Mouse (Mus musculus) limb, embryonic 13.5 days (tissue): ENCODE data around the gene AU040320. TPM values are rescaled to one million over a fixed set of nuclear protein-coding genes. Genes with fewer than 3 reads are reported as not detected.

Source experiments
- ATAC-seq: fragments of 200-750 bp; cut with Nextera tagmentation; 2 replicates; pipeline ENCODE4 v1.8.0; 2017; ENCODE audit warnings: low read depth, moderate number of reproducible peaks, moderate TSS enrichment; ENCODE audit not compliant: low FRiP score
- H3K27ac ChIP-seq: fragments of 300-500 bp; sonication (generic); 2 replicates; pipeline ENCODE4 v1.5.1; 2015; ENCODE audit warnings: inconsistent platforms, mild to moderate bottlenecking, moderate library complexity
- H3K27me3 ChIP-seq: fragments of 300-500 bp; sonication (generic); 2 replicates; pipeline ENCODE4 v1.6.1; 2015; ENCODE audit warnings: mild to moderate bottlenecking, inconsistent platforms
- H3K36me3 ChIP-seq: fragments of 300-500 bp; sonication (generic); 2 replicates; pipeline ENCODE4 v1.6.1; 2015; ENCODE audit warnings: inconsistent platforms, mild to moderate bottlenecking, moderate library complexity
- H3K4me1 ChIP-seq: fragments of 300-500 bp; sonication (generic); 2 replicates; pipeline ENCODE4 v1.6.1; 2015; ENCODE audit warnings: inconsistent platforms
- H3K4me2 ChIP-seq: fragments of 300-500 bp; sonication (generic); replicated peaks from 2 replicates; pipeline ENCODE4 v1.6.1; 2015; ENCODE audit warnings: inconsistent platforms, mild to moderate bottlenecking, moderate library complexity
- H3K4me3 ChIP-seq: fragments of 300-500 bp; sonication (generic); 2 replicates; pipeline ENCODE4 v1.5.1; 2015; ENCODE audit warnings: moderate library complexity, mild to moderate bottlenecking, inconsistent platforms
- H3K9ac ChIP-seq: fragments of 300-500 bp; sonication (generic); 2 replicates; pipeline ENCODE4 v1.6.1; 2015; ENCODE audit warnings: mild to moderate bottlenecking, inconsistent platforms
- H3K9me3 ChIP-seq: fragments of 300-500 bp; sonication (generic); 2 replicates; pipeline ENCODE4 v1.6.1; 2016; ENCODE audit warnings: inconsistent platforms
- WGBS: fragments of 180-500 bp; shearing (Covaris S2); methylation state at CpG from one replicate; pipeline ENCODE4 v1.1.7; 2015; 5-methylcytosine and 5-hydroxymethylcytosine counted together
- polyA plus RNA-seq: library from polyadenylated mRNA; unstranded; fragments of >200 nt; fragmentation: Nextera tagmentation; extraction: Ambion mirVana; gene quantifications from 2 replicates; pipeline ENCODE4 v1.2.1, GENCODE M21; 2015

Gene AU040320
- polyA plus RNA-seq, 1 experiment from 2014 or later: 17.6 TPM

DNA sequence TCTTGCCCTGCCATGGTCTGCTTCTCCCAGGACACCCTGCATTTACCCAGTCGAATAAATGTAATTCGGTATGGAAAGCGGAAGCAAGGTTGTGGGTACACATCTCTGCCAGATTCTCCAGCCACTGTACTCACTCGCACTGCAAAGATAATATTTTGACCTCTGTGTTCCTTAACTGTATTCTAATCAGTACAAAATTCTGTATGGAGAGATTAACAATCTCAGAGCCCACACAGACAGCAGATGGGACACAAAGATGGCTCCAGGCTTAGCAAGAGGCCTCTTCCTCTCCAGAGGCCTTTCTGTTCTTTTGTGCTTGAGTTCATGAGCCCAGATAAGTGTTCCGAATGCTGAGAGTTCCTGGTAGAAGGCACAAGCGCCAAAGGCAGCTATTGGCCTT, 20.5 kb downstream of the AU040320 start:
- no peak overlapping the region for H3K4me2 ChIP-seq
- H3K4me1 ChIP-seq: peaks cover 23% of the 10 kb centered on the region
- H3K36me3 ChIP-seq: peaks cover 8% of the 10 kb centered on the region
- H3K9ac ChIP-seq: no peak overlapping the region
- 95% methylated on average over 6 of the region's 6 CpGs for WGBS
- no peak overlapping the region for H3K27ac ChIP-seq
- ATAC-seq: no peak
- H3K27me3 ChIP-seq: no peaks in the 10 kb centered on the region
- no peaks in the 10 kb centered on the region for H3K9me3 ChIP-seq
- H3K4me3 ChIP-seq: no peak overlapping the region

DNA sequence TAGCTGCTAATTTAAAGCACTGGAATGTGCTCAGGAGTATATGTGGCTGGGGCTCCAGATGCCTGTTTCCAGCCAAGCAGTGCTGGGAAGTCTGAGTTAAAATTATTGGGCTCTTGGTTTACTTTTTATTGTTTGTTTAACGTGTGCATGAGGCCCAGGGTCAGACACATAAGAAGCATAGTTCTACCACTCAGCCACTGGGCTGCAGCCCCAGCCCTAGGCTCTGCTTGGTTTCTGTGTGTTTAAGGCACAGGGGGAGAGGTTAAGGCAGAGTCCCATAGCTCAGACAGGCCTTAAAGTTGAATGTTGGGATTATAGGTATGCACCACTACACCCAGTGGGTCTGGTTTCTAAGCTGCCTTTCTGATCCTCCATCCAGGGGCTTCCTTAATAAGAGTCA, 21.8 kb downstream of the AU040320 start:
- no peak overlapping the region for H3K27ac ChIP-seq
- H3K9ac ChIP-seq: no peak overlapping the region
- no peak overlapping the region for H3K4me2 ChIP-seq
- no peak for ATAC-seq
- H3K9me3 ChIP-seq: no peaks in the 10 kb centered on the region
- H3K27me3 ChIP-seq: no peaks in the 10 kb centered on the region
- peaks cover 4% of the 10 kb centered on the region; the same call in 1 of the 2 replicates for H3K36me3 ChIP-seq
- no peak overlapping the region for H3K4me3 ChIP-seq
- 27% methylated on average over 1 of the region's 1 CpGs for WGBS
- H3K4me1 ChIP-seq: peaks cover 35% of the 10 kb centered on the region

DNA sequence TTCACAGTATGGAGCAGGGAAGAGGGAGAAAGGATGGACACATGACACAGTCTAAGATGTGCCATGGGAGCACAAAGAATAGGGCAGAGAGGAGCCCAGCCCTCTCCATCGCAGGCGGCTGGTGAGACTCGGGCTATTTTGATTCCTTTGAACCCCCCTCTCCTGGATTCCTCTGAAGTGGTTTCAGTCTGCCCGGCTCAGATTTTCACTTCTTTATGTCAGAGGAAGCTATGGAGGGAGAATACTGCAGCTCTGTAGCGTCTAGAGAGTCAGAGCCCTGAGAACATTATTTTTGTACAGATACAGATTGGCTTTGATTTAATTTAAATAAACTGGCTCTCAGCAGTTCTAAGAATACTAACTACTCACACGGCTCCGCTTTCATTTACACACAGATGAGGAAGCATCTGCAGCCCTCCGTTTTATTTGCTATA, 25.8 kb downstream of the AU040320 start:
- Histone ChIP-seq H3K27ac (no peak overlapping the region), H3K36me3 (no peaks in the 10 kb centered on the region), H3K4me3 (no peak overlapping the region), H3K4me1 (peaks cover 72% of the 10 kb centered on the region), H3K9me3 (no peaks in the 10 kb centered on the region), H3K9ac (no peak overlapping the region), H3K27me3 (no peaks in the 10 kb centered on the region), H3K4me2 (no peak overlapping the region)
- 36% methylated on average over 8 of the region's 8 CpGs for WGBS
- no peak for ATAC-seq

DNA sequence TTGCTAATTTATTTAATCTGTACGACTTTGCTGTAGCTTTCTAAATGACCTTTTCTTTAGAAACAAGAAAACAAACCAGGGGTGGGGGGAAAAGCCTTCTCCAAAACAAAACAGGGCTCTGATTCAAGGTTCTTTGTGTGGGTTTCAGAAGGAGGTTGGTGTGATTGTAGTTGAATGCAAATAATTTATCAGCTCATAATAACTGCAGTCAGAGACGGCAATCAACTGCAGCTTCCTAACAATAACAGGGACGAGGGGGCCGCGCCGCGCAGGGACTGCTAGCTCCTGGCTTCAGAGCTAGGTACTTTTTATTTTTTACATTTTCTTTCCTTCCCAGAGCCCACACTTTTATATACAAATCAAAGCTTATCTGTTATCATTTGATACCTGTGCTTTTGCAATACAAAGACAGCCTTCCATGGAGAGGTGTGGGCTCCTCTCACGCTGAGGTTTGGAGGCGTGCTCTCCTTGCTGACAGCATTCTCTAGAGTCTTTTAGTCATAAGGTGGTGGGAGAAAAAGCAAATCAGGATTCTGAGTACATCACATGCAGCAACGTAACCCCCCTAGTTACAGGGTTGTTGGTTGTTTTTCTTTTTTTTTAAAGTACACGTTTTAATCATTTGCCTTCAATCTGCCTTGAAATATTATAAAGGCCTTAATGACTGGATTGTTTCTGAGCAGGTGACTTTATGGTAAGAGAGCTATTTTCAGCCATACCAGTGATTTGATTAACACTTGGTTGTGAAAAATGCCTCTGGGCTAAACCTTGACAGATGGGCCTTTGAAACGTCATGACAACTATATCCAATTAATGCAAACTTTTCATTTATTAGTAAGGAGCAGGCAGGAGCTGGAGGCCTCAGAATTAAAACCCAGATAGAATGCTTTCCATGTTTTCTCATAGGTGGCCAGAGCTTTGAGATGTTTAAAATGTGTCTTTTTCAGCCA, 26.8 kb downstream of the AU040320 start:
- ATAC-seq: no peak
- Histone ChIP-seq H3K9ac (no peak overlapping the region), H3K27ac (peak overlapping the region; percentile 72; the same call in 1 of the 2 replicates), H3K4me1 (peaks cover 66% of the 10 kb centered on the region), H3K9me3 (no peaks in the 10 kb centered on the region), H3K4me2 (peak overlapping the region; percentile 2; the same call in 1 of the 2 replicates), H3K36me3 (no peaks in the 10 kb centered on the region), H3K4me3 (no peak overlapping the region), H3K27me3 (no peaks in the 10 kb centered on the region)
- 46% methylated on average over 12 of the region's 12 CpGs for WGBS

DNA sequence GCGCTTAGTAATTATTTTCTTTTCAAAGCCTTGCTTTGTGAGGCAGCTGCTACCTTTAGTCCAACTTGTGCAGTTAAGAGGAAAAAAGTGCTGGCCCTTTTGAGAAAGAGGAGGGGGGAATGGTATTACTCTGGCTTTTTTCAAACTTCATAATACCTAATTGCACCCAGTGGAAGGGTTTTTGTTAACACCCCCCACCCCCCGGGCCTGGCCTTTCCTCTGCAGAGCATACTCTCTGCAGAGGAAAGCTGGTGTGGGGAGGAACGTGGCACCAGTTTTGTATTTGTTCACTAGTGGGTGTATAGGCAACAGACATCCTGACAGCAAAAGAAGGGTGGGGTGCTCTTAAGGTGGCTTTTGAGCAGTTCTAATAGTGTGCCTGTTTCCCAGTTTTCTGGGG, 28.5 kb downstream of the AU040320 start:
- no peaks in the 10 kb centered on the region for H3K36me3 ChIP-seq
- no peaks in the 10 kb centered on the region for H3K9me3 ChIP-seq
- H3K27me3 ChIP-seq: no peaks in the 10 kb centered on the region
- no peak overlapping the region for H3K9ac ChIP-seq
- peak overlapping the region; percentile 72 for H3K27ac ChIP-seq
- WGBS: 40% methylated on average over 3 of the region's 3 CpGs
- ATAC-seq: no peak
- H3K4me2 ChIP-seq: peak overlapping the region; percentile 37; the same call in 1 of the 2 replicates
- peaks cover 61% of the 10 kb centered on the region for H3K4me1 ChIP-seq
- H3K4me3 ChIP-seq: no peak overlapping the region

DNA sequence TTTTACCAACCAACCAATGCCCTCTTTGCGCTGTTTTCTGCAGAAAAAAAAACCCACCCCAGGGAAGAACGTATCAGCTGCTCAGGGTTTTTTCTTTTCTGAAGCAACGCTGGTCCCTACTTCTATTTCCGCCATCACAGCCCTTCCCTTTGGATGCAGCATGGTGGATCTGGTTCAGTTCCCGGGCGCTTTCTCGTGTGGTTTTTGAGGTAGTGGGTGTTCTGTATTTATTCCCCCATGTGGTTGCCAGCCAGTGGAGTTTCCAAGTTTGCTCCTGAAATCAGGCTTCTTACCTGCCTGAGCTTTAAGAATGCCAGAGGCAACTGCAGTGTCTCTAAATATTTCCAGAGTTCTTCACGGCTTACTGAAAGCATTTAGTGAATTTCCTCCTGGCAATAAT, 29.2 kb downstream of the AU040320 start:
- H3K27ac ChIP-seq: peak overlapping the region; percentile 72
- H3K9me3 ChIP-seq: no peaks in the 10 kb centered on the region
- 54% methylated on average over 8 of the region's 8 CpGs for WGBS

DNA sequence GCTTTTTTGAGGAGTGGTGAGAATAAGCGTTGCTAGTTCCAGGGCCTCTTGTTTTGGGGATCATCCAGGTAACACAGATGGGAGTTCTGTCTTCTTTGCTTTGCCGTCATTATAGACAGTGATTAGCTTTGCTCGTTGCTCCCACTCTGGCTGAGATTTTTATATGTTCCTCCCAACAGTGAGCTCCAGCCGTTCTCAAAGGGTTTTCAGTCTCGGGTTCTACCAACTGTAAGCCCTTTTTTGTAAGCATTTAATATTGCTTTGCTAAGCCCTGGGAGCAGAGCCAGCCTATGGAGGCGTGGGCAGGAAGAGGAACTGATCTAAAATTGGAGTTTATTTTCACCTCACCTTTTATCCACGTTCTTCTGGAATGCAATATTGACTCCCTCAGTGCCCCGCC, 29.7 kb downstream of the AU040320 start:
- 45% methylated on average over 8 of the region's 8 CpGs for WGBS
- Histone ChIP-seq H3K36me3 (0 out of 2 replicates have a peak, but pooled peaks cover 2% of the 10 kb centered on the region), H3K9me3 (no peaks in the 10 kb centered on the region), H3K4me1 (peaks cover 53% of the 10 kb centered on the region), H3K9ac (no peak overlapping the region), H3K4me3 (no peak overlapping the region), H3K4me2 (peak overlapping the region; percentile 37), H3K27ac (peak overlapping the region; percentile 72), H3K27me3 (no peaks in the 10 kb centered on the region)
- no peak for ATAC-seq

More for the DNA sequence above, 29.2 kb downstream of the AU040320 start:
- H3K4me2 ChIP-seq: peak overlapping the region; percentile 37
- H3K27me3 ChIP-seq: no peaks in the 10 kb centered on the region
- H3K36me3 ChIP-seq: no peaks in the 10 kb centered on the region
- no peak overlapping the region for H3K9ac ChIP-seq
- ATAC-seq: no peak
- H3K4me1 ChIP-seq: peaks cover 55% of the 10 kb centered on the region
- H3K4me3 ChIP-seq: no peak overlapping the region

DNA sequence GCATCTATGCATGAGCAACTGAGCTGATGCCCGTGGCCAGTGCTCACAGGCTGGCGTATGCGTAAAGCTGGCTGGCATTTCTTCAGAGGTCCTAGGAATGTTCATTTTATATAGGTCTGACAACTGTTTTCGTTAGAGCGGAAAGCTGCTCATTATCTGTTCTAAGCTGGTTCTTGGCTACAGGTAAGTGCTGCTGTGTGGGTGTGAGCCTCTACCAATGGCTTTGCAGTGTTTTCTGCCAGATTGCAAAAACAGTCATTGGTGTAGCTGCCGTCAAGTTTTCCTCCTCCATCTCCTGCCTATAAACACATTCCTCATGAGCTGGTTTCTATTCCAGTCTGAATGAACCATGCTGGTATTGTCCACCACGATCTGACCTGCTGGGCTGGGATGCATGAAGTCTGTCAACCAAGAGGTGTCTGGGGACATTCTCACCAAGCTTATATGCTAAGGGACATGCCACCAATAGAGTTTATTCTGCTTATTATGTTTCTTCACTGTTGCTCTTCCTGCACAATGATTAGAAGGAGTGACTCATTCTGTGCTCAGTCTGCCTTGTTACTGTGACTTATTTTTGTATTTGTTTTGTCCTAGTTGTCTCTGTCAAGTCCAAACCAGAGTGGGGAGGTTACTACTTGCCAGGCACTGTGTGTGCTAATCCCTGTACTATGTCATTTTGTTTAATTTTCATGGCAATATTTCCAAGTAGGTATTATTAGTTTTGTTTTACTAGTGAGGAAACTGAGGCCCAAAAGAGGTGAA, 39.2 kb downstream of the AU040320 start:
- 92% methylated on average over 7 of the region's 7 CpGs for WGBS
- no peak overlapping the region for H3K27ac ChIP-seq
- H3K4me3 ChIP-seq: no peak overlapping the region
- H3K27me3 ChIP-seq: no peaks in the 10 kb centered on the region
- H3K36me3 ChIP-seq: peaks cover 49% of the 10 kb centered on the region
- peaks cover 3% of the 10 kb centered on the region; the same call in 1 of the 2 replicates for H3K9me3 ChIP-seq
- H3K9ac ChIP-seq: no peak overlapping the region
- ATAC-seq: no peak
- no peak overlapping the region for H3K4me2 ChIP-seq
- no peaks in the 10 kb centered on the region for H3K4me1 ChIP-seq

DNA sequence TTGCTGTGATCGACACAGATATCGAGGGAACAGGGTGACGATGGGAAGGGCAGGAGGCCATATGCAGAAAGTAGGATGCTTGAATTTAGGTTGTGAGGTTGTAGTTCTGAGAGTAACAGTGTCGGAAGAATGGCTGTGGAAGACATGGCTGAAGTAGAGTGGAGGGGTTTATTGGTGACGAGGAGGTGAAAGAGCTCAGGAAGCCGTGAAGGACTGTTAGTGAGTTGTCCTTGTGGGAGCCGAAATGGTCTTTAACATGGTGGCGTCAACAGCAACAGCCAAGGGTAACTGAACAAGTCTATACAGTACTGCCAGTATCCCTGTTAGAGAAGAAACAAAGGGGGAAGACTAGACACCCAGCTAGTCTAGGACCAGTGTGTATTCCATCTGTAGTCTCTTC, 48.8 kb downstream of the AU040320 start:
- Histone ChIP-seq H3K9me3 (no peaks in the 10 kb centered on the region), H3K9ac (no peak overlapping the region), H3K27me3 (no peaks in the 10 kb centered on the region), H3K27ac (no peak overlapping the region), H3K4me2 (no peak overlapping the region), H3K36me3 (no peaks in the 10 kb centered on the region; the same call in 1 of the 2 replicates), H3K4me1 (0 out of 2 replicates have a peak, but pooled peaks cover 4% of the 10 kb centered on the region), H3K4me3 (no peak overlapping the region)
- no peak for ATAC-seq
- WGBS: 89% methylated on average over 8 of the region's 8 CpGs

DNA sequence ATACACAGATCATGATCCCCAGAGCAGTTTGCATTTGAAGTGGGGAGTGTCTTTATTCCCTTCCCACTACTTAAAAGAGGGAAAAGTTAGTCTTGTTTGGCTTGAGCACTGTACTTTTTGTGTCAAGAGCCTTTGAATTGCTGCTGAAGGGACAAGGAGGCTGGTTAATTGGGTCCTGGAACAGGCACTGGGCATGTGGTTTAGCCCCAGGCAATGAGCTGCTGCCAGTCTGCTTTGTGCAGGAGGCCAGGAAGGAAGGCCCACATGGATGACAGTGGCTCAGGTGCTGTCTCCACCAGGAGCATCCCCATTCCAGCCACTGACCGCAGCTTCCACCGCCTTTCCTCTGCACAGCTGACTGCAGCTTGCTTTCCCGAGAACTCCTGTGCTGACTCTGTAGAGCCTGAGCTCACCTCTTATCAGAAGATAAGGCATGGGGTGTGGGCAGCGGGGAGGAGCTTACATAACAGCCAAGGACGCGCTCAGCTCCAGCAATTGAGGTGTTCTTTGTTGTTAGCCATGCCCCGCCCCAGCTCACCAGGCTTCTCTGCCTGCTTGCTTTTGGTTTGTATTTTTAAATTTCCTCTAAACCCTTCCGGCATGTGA, 50.0 kb downstream of the AU040320 start:
- 0 out of 2 replicates have a peak, but pooled peaks cover 4% of the 10 kb centered on the region for H3K4me1 ChIP-seq
- no peak for ATAC-seq
- no peak overlapping the region for H3K4me3 ChIP-seq
- WGBS: 41% methylated on average over 8 of the region's 8 CpGs
- no peak overlapping the region for H3K27ac ChIP-seq
- H3K36me3 ChIP-seq: no peaks in the 10 kb centered on the region; the same call in 1 of the 2 replicates
- H3K4me2 ChIP-seq: no peak overlapping the region
- no peak overlapping the region for H3K9ac ChIP-seq
- H3K9me3 ChIP-seq: no peaks in the 10 kb centered on the region
- H3K27me3 ChIP-seq: no peaks in the 10 kb centered on the region

DNA sequence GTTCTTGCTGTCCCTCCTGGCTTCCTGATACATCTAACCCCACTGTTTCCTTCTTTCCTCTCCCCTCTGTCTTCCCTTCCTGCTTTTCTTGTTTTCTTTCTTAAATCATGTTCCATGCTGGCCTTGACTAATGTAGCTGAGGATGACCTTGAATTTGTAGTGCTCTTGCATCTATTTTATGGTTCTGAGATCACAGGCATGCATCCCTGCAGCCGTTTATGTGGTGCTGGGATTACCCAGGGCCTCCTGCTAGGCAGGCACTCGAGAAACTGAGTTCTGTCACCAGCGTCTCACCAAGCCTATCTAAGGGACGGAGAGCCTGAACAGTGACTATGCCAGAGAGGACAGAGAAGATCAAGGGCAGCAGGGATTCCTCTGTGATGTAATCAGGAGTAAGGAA, 52.4 kb downstream of the AU040320 start:
- Histone ChIP-seq H3K36me3 (peaks cover 13% of the 10 kb centered on the region), H3K4me1 (0 out of 2 replicates have a peak, but pooled peaks cover 4% of the 10 kb centered on the region), H3K4me2 (no peak overlapping the region), H3K4me3 (no peak overlapping the region), H3K9me3 (no peaks in the 10 kb centered on the region), H3K27ac (no peak overlapping the region), H3K9ac (no peak overlapping the region), H3K27me3 (no peaks in the 10 kb centered on the region)
- no peak for ATAC-seq
- 54% methylated on average over 4 of the region's 4 CpGs for WGBS
